Mouse (Mus musculus): ENCODE data around the gene Ccdc34. TPM values are rescaled to one million over a fixed set of nuclear protein-coding genes. Genes with fewer than 3 reads are reported as not detected.

Ccdc34 gene
- total and polyA plus RNA-seq, 3 experiments = 17.5 to 65.5 (median 33.9) TPM

GRCm38 (mm10) chr2:110156321-110156720, 138.7 kb downstream of the Ccdc34 start:
- no peaks in the 10 kb centered on the region for H3K4me1 ChIP-seq (ENCODE audit: insufficient read depth, low read depth, low read length)
- TF ChIP-seq TAL1 (conservative IDR thresholded peaks at IDR 0.05; ENCODE audit: low read depth, low read length) (no peak), POLR2AphosphoS5 (IDR thresholded peaks at IDR 0.05; ENCODE audit: insufficient replicate concordance, low read depth, low read length) (no peak), GATA2 (IDR thresholded peaks at IDR 0.05; ENCODE audit: borderline replicate concordance, low read depth, low read length) (no peak), CTCF (IDR thresholded peaks at IDR 0.05; ENCODE audit: low read depth, low read length) (no peak), GATA1 (IDR thresholded peaks at IDR 0.05; ENCODE audit: borderline replicate concordance, low read length) (no peak)
- ATAC-seq (ENCODE audit: extremely low read depth, insufficient number of reproducible peaks, low FRiP score, poor library complexity, severe bottlenecking) = no peak
- DNase-seq (ENCODE audit: low spot score) = no peak
- H3K36me3 ChIP-seq (replicated peaks) = no peaks in the 10 kb centered on the region
- no peaks in the 10 kb centered on the region for H3K9me3 ChIP-seq (replicated peaks)
- no peak overlapping the region for H3K4me3 ChIP-seq (ENCODE audit: low read depth, low read length)
- H3K27me3 ChIP-seq (ENCODE audit: insufficient read depth, low read length) = no peaks in the 10 kb centered on the region

GRCm38 (mm10) chr2:110165003-110165402, 147.4 kb downstream of the Ccdc34 start:
- no peak for DNase-seq (ENCODE audit: low spot score)
- Histone ChIP-seq H3K4me1 (ENCODE audit: insufficient read depth, low read depth, low read length) (no peaks in the 10 kb centered on the region), H3K4me3 (ENCODE audit: low read depth, low read length) (no peak overlapping the region), H3K36me3 (replicated peaks) (no peaks in the 10 kb centered on the region), H3K9me3 (replicated peaks) (no peaks in the 10 kb centered on the region), H3K27me3 (ENCODE audit: insufficient read depth, low read length) (0 out of 2 replicates have a peak, but pooled peaks cover 6% of the 10 kb centered on the region)
- no peak for ATAC-seq (ENCODE audit: extremely low read depth, insufficient number of reproducible peaks, low FRiP score, poor library complexity, severe bottlenecking)
- no peak for TF ChIP-seq POLR2AphosphoS5 (IDR thresholded peaks at IDR 0.05; ENCODE audit: insufficient replicate concordance, low read depth, low read length)
- TF ChIP-seq TAL1 (conservative IDR thresholded peaks at IDR 0.05; ENCODE audit: low read depth, low read length) = no peak
- TF ChIP-seq CTCF (IDR thresholded peaks at IDR 0.05; ENCODE audit: low read depth, low read length) = no peak
- TF ChIP-seq GATA2 (IDR thresholded peaks at IDR 0.05; ENCODE audit: borderline replicate concordance, low read depth, low read length) = no peak
- no peak for TF ChIP-seq GATA1 (IDR thresholded peaks at IDR 0.05; ENCODE audit: borderline replicate concordance, low read length)

DNA sequence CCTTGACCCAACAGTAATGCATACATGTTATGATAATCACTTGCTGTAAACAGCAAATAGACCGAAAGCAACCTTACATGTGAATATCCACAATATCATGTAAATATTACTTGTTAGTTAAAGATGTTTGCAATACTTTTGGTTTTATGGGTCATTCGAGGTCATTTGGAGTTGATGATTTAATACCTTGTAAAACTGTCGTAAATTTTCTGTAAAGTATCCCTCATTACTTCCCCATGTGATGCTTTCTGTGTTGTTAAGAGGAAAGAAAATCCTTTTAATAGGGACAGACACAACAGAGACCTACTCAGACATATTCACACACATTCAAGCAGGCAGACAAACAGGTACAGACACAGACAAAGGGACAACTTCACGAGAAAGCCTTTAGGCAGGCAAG, 150.1 kb downstream of the Ccdc34 start:
- no peak for ATAC-seq (ENCODE audit: extremely low read depth, insufficient number of reproducible peaks, low FRiP score, poor library complexity, severe bottlenecking)
- no peaks in the 10 kb centered on the region for H3K9me3 ChIP-seq (replicated peaks)
- TF ChIP-seq CTCF (IDR thresholded peaks at IDR 0.05; ENCODE audit: low read depth, low read length) (no peak), POLR2AphosphoS5 (IDR thresholded peaks at IDR 0.05; ENCODE audit: insufficient replicate concordance, low read depth, low read length) (no peak), TAL1 (conservative IDR thresholded peaks at IDR 0.05; ENCODE audit: low read depth, low read length) (no peak), GATA2 (IDR thresholded peaks at IDR 0.05; ENCODE audit: borderline replicate concordance, low read depth, low read length) (no peak), GATA1 (IDR thresholded peaks at IDR 0.05; ENCODE audit: borderline replicate concordance, low read length) (no peak)

DNA sequence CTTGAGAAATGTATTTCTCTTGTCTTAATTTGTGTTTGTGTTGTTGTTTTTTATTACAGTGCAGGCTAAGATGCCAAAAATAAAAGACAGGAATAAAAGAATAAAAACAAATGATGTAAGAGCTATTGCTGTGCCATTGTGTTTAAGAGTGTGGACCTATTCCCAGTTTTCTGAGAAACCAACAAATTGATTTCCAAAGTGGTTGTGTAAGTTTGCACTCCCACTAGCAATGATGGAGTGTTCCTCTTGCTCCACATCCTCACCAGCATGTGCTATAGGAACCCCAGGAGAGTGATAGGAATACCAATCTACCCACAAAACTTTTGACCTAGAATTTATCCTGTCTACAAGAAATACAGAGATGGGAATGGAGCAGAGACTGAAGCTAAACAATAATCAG, 150.7 kb downstream of the Ccdc34 start:
- Histone ChIP-seq H3K36me3 (replicated peaks) (no peaks in the 10 kb centered on the region), H3K27me3 (ENCODE audit: insufficient read depth, low read length) (0 out of 2 replicates have a peak, but pooled peaks cover 6% of the 10 kb centered on the region), H3K4me3 (ENCODE audit: low read depth, low read length) (no peak overlapping the region), H3K9me3 (replicated peaks) (no peaks in the 10 kb centered on the region), H3K4me1 (ENCODE audit: insufficient read depth, low read depth, low read length) (no peaks in the 10 kb centered on the region)
- TF ChIP-seq CTCF (IDR thresholded peaks at IDR 0.05; ENCODE audit: low read depth, low read length) (no peak), TAL1 (conservative IDR thresholded peaks at IDR 0.05; ENCODE audit: low read depth, low read length) (no peak), GATA1 (IDR thresholded peaks at IDR 0.05; ENCODE audit: borderline replicate concordance, low read length) (no peak), GATA2 (IDR thresholded peaks at IDR 0.05; ENCODE audit: borderline replicate concordance, low read depth, low read length) (no peak), POLR2AphosphoS5 (IDR thresholded peaks at IDR 0.05; ENCODE audit: insufficient replicate concordance, low read depth, low read length) (no peak)
- DNase-seq (ENCODE audit: low spot score) (no peak), ATAC-seq (ENCODE audit: extremely low read depth, insufficient number of reproducible peaks, low FRiP score, poor library complexity, severe bottlenecking) (no peak)

More for the DNA sequence above, 150.1 kb downstream of the Ccdc34 start:
- Histone ChIP-seq H3K4me3 (ENCODE audit: low read depth, low read length) (no peak overlapping the region), H3K27me3 (ENCODE audit: insufficient read depth, low read length) (0 out of 2 replicates have a peak, but pooled peaks cover 6% of the 10 kb centered on the region), H3K4me1 (ENCODE audit: insufficient read depth, low read depth, low read length) (no peaks in the 10 kb centered on the region), H3K36me3 (replicated peaks) (no peaks in the 10 kb centered on the region)
- no peak for DNase-seq (ENCODE audit: low spot score)

DNA sequence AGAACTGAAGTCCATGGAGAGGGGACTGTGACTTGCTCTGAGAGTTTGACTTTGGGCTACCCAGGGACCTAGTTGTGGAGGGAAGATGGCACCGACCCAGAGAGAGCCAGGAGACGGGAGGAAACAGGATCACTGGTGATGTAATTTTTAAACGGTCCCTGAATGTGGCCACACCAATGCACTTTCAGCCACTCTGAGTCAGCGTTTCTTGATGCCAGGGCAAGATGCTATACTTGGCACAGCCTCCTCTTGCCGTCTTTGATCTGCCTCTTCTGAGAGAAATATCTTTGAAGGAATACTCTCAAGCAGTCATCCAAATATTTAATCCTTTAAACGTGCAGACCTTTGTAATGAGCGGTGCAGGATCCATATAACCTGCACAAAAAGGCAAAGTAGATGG, 154.8 kb downstream of the Ccdc34 start:
- DNase-seq (ENCODE audit: low spot score) (no peak), ATAC-seq (ENCODE audit: extremely low read depth, insufficient number of reproducible peaks, low FRiP score, poor library complexity, severe bottlenecking) (no peak)
- Histone ChIP-seq H3K4me1 (ENCODE audit: insufficient read depth, low read depth, low read length) (no peaks in the 10 kb centered on the region), H3K36me3 (replicated peaks) (no peaks in the 10 kb centered on the region), H3K9me3 (replicated peaks) (peaks cover 7% of the 10 kb centered on the region), H3K4me3 (ENCODE audit: low read depth, low read length) (no peak overlapping the region), H3K27me3 (ENCODE audit: insufficient read depth, low read length) (peaks cover 15% of the 10 kb centered on the region)
- TF ChIP-seq POLR2AphosphoS5 (IDR thresholded peaks at IDR 0.05; ENCODE audit: insufficient replicate concordance, low read depth, low read length) = no peak
- no peak for TF ChIP-seq TAL1 (conservative IDR thresholded peaks at IDR 0.05; ENCODE audit: low read depth, low read length)
- TF ChIP-seq GATA2 (IDR thresholded peaks at IDR 0.05; ENCODE audit: borderline replicate concordance, low read depth, low read length) = no peak
- no peak for TF ChIP-seq CTCF (IDR thresholded peaks at IDR 0.05; ENCODE audit: low read depth, low read length)
- no peak for TF ChIP-seq GATA1 (IDR thresholded peaks at IDR 0.05; ENCODE audit: borderline replicate concordance, low read length)

GRCm38 (mm10) chr2:110173818-110174247, 156.2 kb downstream of the Ccdc34 start:
- no peak for ATAC-seq (ENCODE audit: extremely low read depth, insufficient number of reproducible peaks, low FRiP score, poor library complexity, severe bottlenecking)
- no peak overlapping the region for H3K4me3 ChIP-seq (ENCODE audit: low read depth, low read length)

More at GRCm38 (mm10) chr2:110173818-110174247, 156.2 kb downstream of the Ccdc34 start:
- H3K9me3 ChIP-seq (replicated peaks) = peaks cover 7% of the 10 kb centered on the region
- TF ChIP-seq POLR2AphosphoS5 (IDR thresholded peaks at IDR 0.05; ENCODE audit: insufficient replicate concordance, low read depth, low read length) = no peak
- no peak for TF ChIP-seq CTCF (IDR thresholded peaks at IDR 0.05; ENCODE audit: low read depth, low read length)
- TF ChIP-seq GATA2 (IDR thresholded peaks at IDR 0.05; ENCODE audit: borderline replicate concordance, low read depth, low read length) = no peak
- no peaks in the 10 kb centered on the region for H3K36me3 ChIP-seq (replicated peaks)
- no peaks in the 10 kb centered on the region for H3K4me1 ChIP-seq (ENCODE audit: insufficient read depth, low read depth, low read length)
- peaks cover 15% of the 10 kb centered on the region for H3K27me3 ChIP-seq (ENCODE audit: insufficient read depth, low read length)
- no peak for DNase-seq (ENCODE audit: low spot score)

Measured in G1E (cell line).